Comparison of ENCODE assay signal across 8 mouse cellular contexts in the genomic region with DNA sequence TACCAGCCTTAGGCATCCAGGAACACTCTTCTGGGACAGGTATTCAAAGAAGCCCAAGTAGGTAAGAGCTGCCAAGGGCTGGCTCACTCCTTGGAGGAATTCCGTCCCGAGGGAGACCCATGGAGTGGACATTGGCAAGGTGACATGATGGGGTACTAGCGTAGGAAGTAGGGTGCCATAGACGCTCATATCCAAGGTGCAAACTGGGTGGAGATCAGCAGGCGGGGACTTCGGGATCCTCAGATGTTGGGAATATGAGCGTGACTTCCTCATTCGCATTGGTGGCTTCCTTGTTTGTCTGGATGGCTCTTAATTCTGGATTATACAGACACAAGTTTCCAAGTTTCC. TPM values are rescaled to one million over a fixed set of nuclear protein-coding genes. Genes with fewer than 3 reads are reported as not detected.
DNase-seq lines count a peak whose midpoint lies in the region; ATAC-seq and TF ChIP-seq lines count a peak whose summit lies in the region.

No protein-coding gene starts in this region.

- H3K9ac ChIP-seq in liver, adult 2 months (ENCODE audit: low read depth, low read length), result peak overlapping the region; percentile 39; the same call in 1 of the 2 replicates
- peak overlapping the region; percentile 97 for H3K9ac ChIP-seq in forebrain, embryonic 11.5 days (ENCODE audit: low read length)
- H3K9ac ChIP-seq in limb, embryonic 13.5 days, result peak overlapping the region; percentile 95
- peak overlapping the region; percentile 93 for H3K9ac ChIP-seq in neural tube, embryonic 13.5 days

- H3K4me1 ChIP-seq in liver, adult 2 months (ENCODE audit: control insufficient read depth, insufficient read depth, low read length), result no peaks in the 10 kb centered on the region
- H3K4me1 ChIP-seq in forebrain, embryonic 11.5 days (replicated peaks; ENCODE audit: control insufficient read depth, insufficient read depth, low read length), result peaks cover 5% of the 10 kb centered on the region; the same call in 1 of the 2 replicates
- peaks cover 15% of the 10 kb centered on the region for H3K4me1 ChIP-seq in limb, embryonic 13.5 days
- H3K4me1 ChIP-seq in neural tube, embryonic 13.5 days (replicated peaks), result peaks cover 22% of the 10 kb centered on the region

- DNase-seq in liver, adult 2 months (ENCODE audit: extremely low read depth, low read depth, low spot score), result no peak
- no peak for DNase-seq in liver
- no peak for DNase-seq in forebrain, embryonic 11.5 days (ENCODE audit: low spot score)
- DNase-seq in adrenal gland, adult (ENCODE audit: inconsistent age in 2 of 2, low spot score in 1 of 2), result no peak
- no peak for DNase-seq in frontal cortex, postnatal 10 days (ENCODE audit: low spot score in 2 of 2)
- no peak for DNase-seq in cerebellum, adult 18-20 months

- H3K4me2 ChIP-seq in forebrain, embryonic 11.5 days (ENCODE audit: low read depth, low read length, severe bottlenecking), result peak overlapping the region; percentile 79
- peak overlapping the region; percentile 77 for H3K4me2 ChIP-seq in limb, embryonic 13.5 days (replicated peaks)
- H3K4me2 ChIP-seq in neural tube, embryonic 13.5 days, result peak overlapping the region; percentile 71

- ATAC-seq in forebrain, embryonic 11.5 days (replicated peaks; ENCODE audit: low FRiP score), result peak; percentile 33; the same call in 1 of the 2 replicates
- ATAC-seq in limb, embryonic 13.5 days (ENCODE audit: low FRiP score, low read depth), result no peak
- ATAC-seq in neural tube, embryonic 13.5 days (ENCODE audit: low read depth), result peak; percentile 36; the same call in 1 of the 2 replicates

- peaks cover 3% of the 10 kb centered on the region for H3K79me2 ChIP-seq in liver, adult 2 months (ENCODE audit: control insufficient read depth, insufficient read depth, low read length)

- H3K27ac ChIP-seq in liver, adult 2 months (replicated peaks; ENCODE audit: insufficient read depth, low read depth, low read length), result no peak overlapping the region
- no peak overlapping the region for H3K27ac ChIP-seq in forebrain, embryonic 11.5 days (ENCODE audit: low read depth, low read length)
- H3K27ac ChIP-seq in limb, embryonic 13.5 days, result no peak overlapping the region; the same call in 1 of the 2 replicates
- H3K27ac ChIP-seq in neural tube, embryonic 13.5 days (replicated peaks), result no peak overlapping the region

- 73% methylated on average over 8 of the region's 8 CpGs for WGBS in liver, adult 2 months
- 26% methylated on average over 8 of the region's 8 CpGs for WGBS in forebrain, embryonic 11.5 days
- WGBS in limb, embryonic 13.5 days, result 21% methylated on average over 8 of the region's 8 CpGs
- 32% methylated on average over 8 of the region's 8 CpGs for WGBS in neural tube, embryonic 13.5 days

- TF ChIP-seq CTCF in liver, adult 2 months (IDR thresholded peaks at IDR 0.05; ENCODE audit: low read depth, low read length), result no peak

- H3K4me3 ChIP-seq in liver, adult 2 months (ENCODE audit: insufficient read depth, low read depth, low read length), result peak overlapping the region; percentile 31; the same call in 1 of the 2 replicates
- peak overlapping the region; percentile 84 for H3K4me3 ChIP-seq in forebrain, embryonic 11.5 days (ENCODE audit: low read depth, low read length)
- H3K4me3 ChIP-seq in limb, embryonic 13.5 days, result peak overlapping the region; percentile 83
- peak overlapping the region; percentile 68 for H3K4me3 ChIP-seq in neural tube, embryonic 13.5 days

- H3K9me3 ChIP-seq in forebrain, embryonic 11.5 days (ENCODE audit: control insufficient read depth, low read length), result no peaks in the 10 kb centered on the region
- no peaks in the 10 kb centered on the region for H3K9me3 ChIP-seq in limb, embryonic 13.5 days
- H3K9me3 ChIP-seq in neural tube, embryonic 13.5 days, result no peaks in the 10 kb centered on the region

- H3K27me3 ChIP-seq in liver, adult 2 months (ENCODE audit: control insufficient read depth, insufficient read depth, low read length), result no peaks in the 10 kb centered on the region
- H3K27me3 ChIP-seq in forebrain, embryonic 11.5 days (ENCODE audit: control insufficient read depth, insufficient read depth, low read length), result no peaks in the 10 kb centered on the region
- no peaks in the 10 kb centered on the region for H3K27me3 ChIP-seq in limb, embryonic 13.5 days
- no peaks in the 10 kb centered on the region for H3K27me3 ChIP-seq in neural tube, embryonic 13.5 days

- peaks cover 13% of the 10 kb centered on the region for H3K36me3 ChIP-seq in liver, adult 2 months (ENCODE audit: control insufficient read depth, insufficient read depth, low read length)
- no peaks in the 10 kb centered on the region; the same call in none of the 2 replicates for H3K36me3 ChIP-seq in forebrain, embryonic 11.5 days (ENCODE audit: control insufficient read depth, insufficient read depth, low read length)
- H3K36me3 ChIP-seq in limb, embryonic 13.5 days, result peaks cover 21% of the 10 kb centered on the region
- peaks cover 22% of the 10 kb centered on the region for H3K36me3 ChIP-seq in neural tube, embryonic 13.5 days

- TF ChIP-seq POLR2A in liver, adult 2 months (IDR thresholded peaks at IDR 0.05; ENCODE audit: extremely low read depth, insufficient read depth, low read length), result no peak

RNA-seq across cellular contexts. Expression of gene Sh3bp2, which starts 23.5 kb away (rescaled TPM):
- total RNA-seq in liver, adult 2 months (2014; rRNA removed), result 9.1 and 11.9 TPM in 2 replicates
- 16.9 and 20.5 TPM in 2 replicates for polyA plus RNA-seq in liver, adult 2 months (2012; rRNA removed)
- 10.4 and 10.7 TPM in 2 replicates for polyA plus RNA-seq in forebrain, embryonic 11.5 days (2014; fragmentation: Nextera tagmentation; extraction: Ambion mirVana)
- polyA plus RNA-seq in limb, embryonic 13.5 days (2015; fragmentation: Nextera tagmentation; extraction: Ambion mirVana), result 11.4 and 13.0 TPM in 2 replicates
- polyA plus RNA-seq in neural tube, embryonic 13.5 days (2015; fragmentation: Nextera tagmentation; extraction: Ambion mirVana), result 15.0 and 16.7 TPM in 2 replicates

RNA-seq across cellular contexts. Expression of gene Add1, which starts 24.4 kb away (rescaled TPM):
- total RNA-seq in liver, adult 2 months (2014; rRNA removed), result 30.6 and 30.9 TPM in 2 replicates
- 29.9 and 39.3 TPM in 2 replicates for polyA plus RNA-seq in liver, adult 2 months (2012; rRNA removed)
- 202 and 238 TPM in 2 replicates for polyA plus RNA-seq in forebrain, embryonic 11.5 days (2014; fragmentation: Nextera tagmentation; extraction: Ambion mirVana)
- polyA plus RNA-seq in limb, embryonic 13.5 days (2015; fragmentation: Nextera tagmentation; extraction: Ambion mirVana), result 185 and 200 TPM in 2 replicates
- polyA plus RNA-seq in neural tube, embryonic 13.5 days (2015; fragmentation: Nextera tagmentation; extraction: Ambion mirVana), result 208 and 221 TPM in 2 replicates

RNA-seq across cellular contexts. Expression of gene Tnip2, which starts 35.3 kb away (rescaled TPM):
- total RNA-seq in liver, adult 2 months (2014; rRNA removed), result 6.2 and 7.7 TPM in 2 replicates
- 6.2 and 13.4 TPM in 2 replicates for polyA plus RNA-seq in liver, adult 2 months (2012; rRNA removed)
- polyA plus RNA-seq in forebrain, embryonic 11.5 days (2014; fragmentation: Nextera tagmentation; extraction: Ambion mirVana), result 5.3 and 5.6 TPM in 2 replicates
- polyA plus RNA-seq in limb, embryonic 13.5 days (2015; fragmentation: Nextera tagmentation; extraction: Ambion mirVana), result 14.4 and 17.6 TPM in 2 replicates
- polyA plus RNA-seq in neural tube, embryonic 13.5 days (2015; fragmentation: Nextera tagmentation; extraction: Ambion mirVana), result 8.1 and 11.3 TPM in 2 replicates

Comparison
In these comparisons a context has a peak if more than half of its experiments do, and no peak if none do; other contexts are left out.
1. H3K4me3 ChIP-seq: peak in every context shown above with its lines; median percentile 84 in forebrain, embryonic 11.5 days; 83 in limb, embryonic 13.5 days; 68 in neural tube, embryonic 13.5 days; 31 in liver, adult 2 months.
2. H3K9ac ChIP-seq: peak in every context shown above with its lines; median percentile 97 in forebrain, embryonic 11.5 days; 95 in limb, embryonic 13.5 days; 93 in neural tube, embryonic 13.5 days; 39 in liver, adult 2 months.